Mouse (Mus musculus) midbrain, embryonic 11.5 days (tissue): ENCODE data around the gene Galnt10. TPM values are rescaled to one million over a fixed set of nuclear protein-coding genes. Genes with fewer than 3 reads are reported as not detected.
A peak's percentile ranks its signal among the peaks of the same experiment; 100 is the strongest.

ENCODE experiments used
- ATAC-seq: fragments of 200-750 bp; cut with Nextera tagmentation; 2 replicates; pipeline ENCODE4 v1.8.0; 2017; ENCODE audit warnings: moderate TSS enrichment, moderate library complexity; ENCODE audit not compliant: low FRiP score
- DNase-seq: peaks from one replicate; pipeline ENCODE4 v3.0.0; 2015; ENCODE audit warnings: low spot score; ENCODE audit errors: missing footprints
- H3K27ac ChIP-seq: fragments of 300-500 bp; sonication (generic); 2 replicates; pipeline ENCODE4 v1.5.1; 2014; ENCODE audit warnings: low read depth, low read length
- H3K27me3 ChIP-seq: fragments of 300-500 bp; sonication (generic); 2 replicates; pipeline ENCODE4 v1.6.1; 2014; ENCODE audit warnings: mild to moderate bottlenecking, low read length, moderate library complexity, mixed read lengths; ENCODE audit not compliant: control insufficient read depth, insufficient read depth
- H3K36me3 ChIP-seq: fragments of 300-500 bp; sonication (generic); 2 replicates; pipeline ENCODE4 v1.6.1; 2014; ENCODE audit warnings: mild to moderate bottlenecking, low read length, moderate library complexity, mixed read lengths; ENCODE audit not compliant: control insufficient read depth, insufficient read depth
- H3K4me1 ChIP-seq: fragments of 300-500 bp; sonication (generic); 2 replicates; pipeline ENCODE4 v1.6.1; 2014; ENCODE audit warnings: low read length; ENCODE audit not compliant: control insufficient read depth, insufficient read depth
- H3K4me2 ChIP-seq: fragments of 300-500 bp; sonication (generic); 2 replicates; pipeline ENCODE4 v1.6.1; 2014; ENCODE audit warnings: mild to moderate bottlenecking, moderate library complexity
- H3K4me3 ChIP-seq: fragments of 300-500 bp; sonication (generic); 2 replicates; pipeline ENCODE4 v1.5.1; 2014; ENCODE audit warnings: low read depth, low read length
- H3K9ac ChIP-seq: fragments of 300-500 bp; sonication (generic); 2 replicates; pipeline ENCODE4 v1.6.1; 2014; ENCODE audit warnings: low read length
- H3K9me3 ChIP-seq: fragments of 300-500 bp; sonication (generic); 2 replicates; pipeline ENCODE4 v1.6.1; 2016; ENCODE audit warnings: low read length; ENCODE audit not compliant: control insufficient read depth
- WGBS: fragments of 180-500 bp; shearing (Covaris S2); extraction: QIAGEN DNeasy Blood & Tissue Kit; methylation state at CpG from one replicate; pipeline ENCODE4 v1.1.7; 2014; 5-methylcytosine and 5-hydroxymethylcytosine counted together
- polyA plus RNA-seq: library from polyadenylated mRNA; unstranded; fragments of >200 nt; fragmentation: Nextera tagmentation; extraction: Ambion mirVana; gene quantifications from 2 replicates; pipeline ENCODE4 v1.2.1, GENCODE M21; 2014

The Galnt10 gene
- polyA plus RNA-seq, 1 experiment from 2014 or later = 13.9 TPM

- H3K9ac ChIP-seq = no peak overlapping the region
- no peak overlapping the region for H3K4me2 ChIP-seq
- no peak overlapping the region for H3K4me3 ChIP-seq
- H3K27me3 ChIP-seq = no peaks in the 10 kb centered on the region
- ATAC-seq (no peak), DNase-seq (no peak)
- H3K36me3 ChIP-seq = no peaks in the 10 kb centered on the region
- H3K9me3 ChIP-seq = no peaks in the 10 kb centered on the region
- no peaks in the 10 kb centered on the region; the same call in 1 of the 2 replicates for H3K4me1 ChIP-seq
- no peak overlapping the region for H3K27ac ChIP-seq
- WGBS = 77% methylated on average over 7 of the region's 7 CpGs
These were observed 13.3 kb upstream of the Galnt10 start for GRCm38 (mm10) chr11:57631805-57632485.

- Histone ChIP-seq H3K36me3 (no peaks in the 10 kb centered on the region), H3K4me1 (no peaks in the 10 kb centered on the region; the same call in 1 of the 2 replicates), H3K9ac (no peak overlapping the region), H3K4me3 (no peak overlapping the region), H3K9me3 (no peaks in the 10 kb centered on the region), H3K27me3 (no peaks in the 10 kb centered on the region), H3K27ac (no peak overlapping the region), H3K4me2 (no peak overlapping the region)
- WGBS = 85% methylated on average over 2 of the region's 2 CpGs
- no peak for ATAC-seq
- DNase-seq = no peak
These were observed 12.2 kb upstream of the Galnt10 start for GRCm38 (mm10) chr11:57633006-57633405.

- Histone ChIP-seq H3K4me3 (no peak overlapping the region), H3K4me1 (no peaks in the 10 kb centered on the region), H3K9ac (no peak overlapping the region), H3K27ac (no peak overlapping the region), H3K27me3 (no peaks in the 10 kb centered on the region), H3K36me3 (no peaks in the 10 kb centered on the region), H3K9me3 (no peaks in the 10 kb centered on the region), H3K4me2 (no peak overlapping the region)
- DNase-seq (no peak), ATAC-seq (no peak)
- WGBS = 58% methylated on average over 6 of the region's 6 CpGs
These were observed 11.2 kb upstream of the Galnt10 start for GRCm38 (mm10) chr11:57633975-57634585.

- H3K4me1 ChIP-seq = no peaks in the 10 kb centered on the region
- no peaks in the 10 kb centered on the region for H3K9me3 ChIP-seq
- WGBS = 5% methylated on average over 9 of the region's 9 CpGs
- H3K4me2 ChIP-seq = no peak overlapping the region
- no peak overlapping the region for H3K9ac ChIP-seq
- DNase-seq (peak; percentile 94), ATAC-seq (peak; percentile 40; the same call in 1 of the 2 replicates)
- H3K27ac ChIP-seq = no peak overlapping the region
- no peak overlapping the region for H3K4me3 ChIP-seq
- H3K36me3 ChIP-seq = no peaks in the 10 kb centered on the region
- H3K27me3 ChIP-seq = no peaks in the 10 kb centered on the region
These were observed 10.1 kb upstream of the Galnt10 start for GRCm38 (mm10) chr11:57635148-57635547.

- DNase-seq = no peak
- WGBS = 59% methylated on average over 2 of the region's 2 CpGs
- peak overlapping the region; percentile 84; the same call in 1 of the 2 replicates for H3K9ac ChIP-seq
- H3K4me3 ChIP-seq = no peak overlapping the region
- H3K36me3 ChIP-seq = no peaks in the 10 kb centered on the region
- peaks cover 22% of the 10 kb centered on the region for H3K4me1 ChIP-seq
- peak overlapping the region; percentile 99 for H3K4me2 ChIP-seq
- H3K27me3 ChIP-seq = no peaks in the 10 kb centered on the region; the same call in 1 of the 2 replicates
- no peak overlapping the region for H3K27ac ChIP-seq
- no peaks in the 10 kb centered on the region for H3K9me3 ChIP-seq
- no peak for ATAC-seq
These were observed 1.6 kb upstream of the Galnt10 start for GRCm38 (mm10) chr11:57643691-57644090.

- Histone ChIP-seq H3K4me2 (peak overlapping the region; percentile 99), H3K36me3 (no peaks in the 10 kb centered on the region), H3K9me3 (no peaks in the 10 kb centered on the region), H3K4me1 (peaks cover 22% of the 10 kb centered on the region), H3K4me3 (peak overlapping the region; percentile 74), H3K27ac (peak overlapping the region; percentile 40; the same call in 1 of the 2 replicates), H3K27me3 (no peaks in the 10 kb centered on the region; the same call in 1 of the 2 replicates), H3K9ac (peak overlapping the region; percentile 84)
- under 1% methylated on average over 30 of the region's 30 CpGs for WGBS
- peak; percentile 66 for ATAC-seq
- DNase-seq = peak; percentile 96
These were observed 811 bp upstream of the Galnt10 start for GRCm38 (mm10) chr11:57644245-57645017.

GRCm38 (mm10) chr11:57645847-57646246 is 605 bp downstream of the Galnt10 start:
- no peak for ATAC-seq
- 21% methylated on average over 8 of the region's 8 CpGs for WGBS
- no peak for DNase-seq
- Histone ChIP-seq H3K4me3 (peak overlapping the region; percentile 74), H3K4me1 (peaks cover 22% of the 10 kb centered on the region), H3K9ac (peak overlapping the region; percentile 84), H3K27ac (no peak overlapping the region), H3K4me2 (peak overlapping the region; percentile 99), H3K36me3 (no peaks in the 10 kb centered on the region), H3K27me3 (no peaks in the 10 kb centered on the region; the same call in 1 of the 2 replicates), H3K9me3 (no peaks in the 10 kb centered on the region)

- no peak for ATAC-seq
- WGBS = 32% methylated on average over 1 of the region's 1 CpGs
These were observed 1.2 kb downstream of the Galnt10 start for GRCm38 (mm10) chr11:57646416-57646815.

More at GRCm38 (mm10) chr11:57646416-57646815, 1.2 kb downstream of the Galnt10 start:
- Histone ChIP-seq H3K4me2 (peak overlapping the region; percentile 99), H3K27ac (no peak overlapping the region), H3K36me3 (no peaks in the 10 kb centered on the region), H3K9ac (peak overlapping the region; percentile 36; the same call in 1 of the 2 replicates), H3K9me3 (no peaks in the 10 kb centered on the region), H3K4me1 (peaks cover 22% of the 10 kb centered on the region), H3K27me3 (no peaks in the 10 kb centered on the region; the same call in 1 of the 2 replicates), H3K4me3 (peak overlapping the region; percentile 74)
- no peak for DNase-seq
